Mouse (Mus musculus): ENCODE results near the gene Vps13d. TPM values are rescaled to one million over a fixed set of nuclear protein-coding genes. Genes with fewer than 3 reads are reported as not detected.

Gene Vps13d
- polyA plus RNA-seq, 1 experiment from 2014 or later, result 7.9 TPM

GRCm38 (mm10) chr4:145004176-145004575, 190.6 kb downstream of the Vps13d start:
- WGBS, result 90% methylated on average over 6 of the region's 6 CpGs
- Histone ChIP-seq H3K27me3 (no peaks in the 10 kb centered on the region), H3K9ac (replicated peaks) (no peak overlapping the region), H3K4me1 (peaks cover 11% of the 10 kb centered on the region; the same call in 1 of the 2 replicates), H3K9me3 (no peaks in the 10 kb centered on the region), H3K4me2 (replicated peaks) (no peak overlapping the region), H3K36me3 (no peaks in the 10 kb centered on the region), H3K4me3 (no peak overlapping the region), H3K27ac (replicated peaks) (no peak overlapping the region)
- ATAC-seq (ENCODE audit: low FRiP score, low read depth), result no peak

DNA sequence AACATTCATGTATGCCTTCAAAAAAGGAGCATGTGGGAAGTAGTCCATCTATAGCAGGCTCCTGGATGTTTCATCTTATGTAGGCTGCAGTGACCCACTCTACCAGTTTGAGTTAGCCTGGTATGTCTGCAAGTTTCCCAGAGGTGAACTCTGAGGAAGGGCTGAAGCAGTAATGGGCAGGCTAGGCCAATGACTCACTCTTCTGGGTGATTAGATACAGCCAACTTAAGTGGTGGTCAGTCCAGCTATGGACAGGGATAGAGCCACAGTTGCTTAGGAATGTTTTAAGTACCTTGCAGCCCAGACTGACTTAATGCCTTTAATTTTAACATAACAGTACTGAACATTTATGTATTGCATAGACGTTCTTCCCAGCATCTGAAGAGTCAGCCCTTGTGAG, 192.1 kb downstream of the Vps13d start:
- Histone ChIP-seq H3K4me2 (replicated peaks) (no peak overlapping the region), H3K4me3 (no peak overlapping the region), H3K27me3 (no peaks in the 10 kb centered on the region), H3K27ac (replicated peaks) (no peak overlapping the region), H3K4me1 (peaks cover 11% of the 10 kb centered on the region; the same call in 1 of the 2 replicates), H3K36me3 (no peaks in the 10 kb centered on the region), H3K9ac (replicated peaks) (no peak overlapping the region), H3K9me3 (no peaks in the 10 kb centered on the region)
- ATAC-seq (ENCODE audit: low FRiP score, low read depth), result no peak
- WGBS, result 90% methylated on average over 1 of the region's 1 CpGs

DNA sequence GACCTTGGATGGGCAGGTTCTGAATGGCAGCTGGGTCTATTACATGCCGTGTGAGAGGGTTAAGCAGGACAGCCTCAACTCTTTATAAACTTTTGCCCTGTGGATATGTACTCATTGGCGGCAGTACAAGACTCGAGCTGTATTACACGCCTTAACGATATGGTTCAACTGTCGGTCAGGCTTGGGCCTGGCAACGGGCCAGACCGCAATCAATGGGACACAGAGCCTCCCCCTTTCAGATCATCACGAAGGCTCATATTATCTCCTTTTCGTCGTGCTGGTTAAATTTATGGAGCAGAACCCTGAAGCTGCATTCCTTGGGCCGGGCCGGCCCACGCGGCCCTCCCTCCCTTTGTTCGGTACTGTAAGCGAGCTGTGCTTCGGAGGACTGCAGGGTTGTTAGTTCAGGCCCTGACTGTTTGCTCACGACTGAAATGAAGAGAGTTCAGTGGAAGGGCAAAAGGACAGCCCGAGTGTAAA, 194.9 kb downstream of the Vps13d start:
- Histone ChIP-seq H3K27ac (replicated peaks) (no peak overlapping the region), H3K4me2 (replicated peaks) (no peak overlapping the region), H3K9me3 (no peaks in the 10 kb centered on the region), H3K36me3 (no peaks in the 10 kb centered on the region), H3K4me3 (no peak overlapping the region), H3K27me3 (no peaks in the 10 kb centered on the region), H3K9ac (replicated peaks) (no peak overlapping the region), H3K4me1 (peaks cover 11% of the 10 kb centered on the region; the same call in 1 of the 2 replicates)
- 69% methylated on average over 20 of the region's 20 CpGs for WGBS
- ATAC-seq (ENCODE audit: low FRiP score, low read depth), result peak; percentile 70

DNA sequence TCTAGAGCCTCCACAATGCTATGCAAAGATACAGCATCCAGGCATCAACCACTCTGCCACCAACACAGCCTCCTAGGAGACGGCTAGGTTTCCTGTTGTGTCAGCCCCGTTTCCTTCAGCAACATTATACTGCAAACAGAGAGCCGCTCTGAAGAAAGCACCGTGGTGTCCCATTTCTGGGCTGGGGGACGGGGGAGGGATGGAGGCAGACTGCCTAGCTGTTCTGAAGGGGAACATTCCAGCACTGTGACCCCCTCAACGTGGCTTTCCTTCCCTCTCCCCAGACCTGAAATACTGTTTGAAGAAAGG, 195.3 kb downstream of the Vps13d start:
- 65% methylated on average over 6 of the region's 6 CpGs for WGBS
- H3K4me2 ChIP-seq (replicated peaks), result no peak overlapping the region
- H3K4me3 ChIP-seq, result no peak overlapping the region
- H3K9ac ChIP-seq (replicated peaks), result no peak overlapping the region
- H3K9me3 ChIP-seq, result no peaks in the 10 kb centered on the region
- no peaks in the 10 kb centered on the region for H3K36me3 ChIP-seq
- no peaks in the 10 kb centered on the region for H3K27me3 ChIP-seq
- H3K27ac ChIP-seq (replicated peaks), result no peak overlapping the region
- peak; percentile 7; the same call in 1 of the 2 replicates for ATAC-seq (ENCODE audit: low FRiP score, low read depth)
- peaks cover 11% of the 10 kb centered on the region; the same call in 1 of the 2 replicates for H3K4me1 ChIP-seq

DNA sequence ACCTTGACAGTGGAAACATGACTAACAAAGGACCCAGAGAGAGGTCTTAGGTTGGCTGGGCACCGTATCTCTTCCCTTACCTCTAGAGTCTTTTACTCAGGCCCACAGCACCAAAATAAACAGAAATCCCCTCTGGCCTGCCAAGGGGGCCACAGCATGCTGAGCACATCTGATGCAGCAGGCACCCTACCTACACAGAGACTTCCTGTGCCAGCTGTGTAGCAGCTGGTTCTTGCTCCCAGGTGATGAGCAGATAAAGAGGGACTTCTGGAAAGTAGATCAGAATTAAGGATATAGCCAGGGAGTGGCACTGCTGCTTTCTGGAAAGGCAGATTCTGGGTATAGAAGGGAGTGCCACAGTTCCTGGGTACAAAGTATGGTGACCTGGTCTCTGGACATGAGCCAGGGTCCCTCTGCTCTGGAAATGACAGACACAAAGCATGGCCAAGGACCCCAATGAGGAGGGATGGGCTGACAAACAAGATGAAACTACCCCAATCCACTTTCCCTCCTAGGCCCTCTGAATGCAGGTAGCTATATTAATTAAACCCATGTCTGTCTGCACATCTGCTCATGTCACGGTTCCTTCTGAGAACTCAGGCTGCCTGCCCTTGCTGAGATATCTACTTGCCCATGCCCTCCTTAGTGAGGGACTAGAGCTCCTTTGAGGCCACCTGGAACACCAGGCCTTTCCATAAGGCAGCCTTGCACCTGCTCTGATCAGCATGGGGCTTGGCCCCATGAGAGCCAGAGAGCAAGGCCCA, 195.8 kb downstream of the Vps13d start:
- H3K4me3 ChIP-seq, result no peak overlapping the region
- H3K27ac ChIP-seq (replicated peaks), result no peak overlapping the region
- H3K9ac ChIP-seq (replicated peaks), result no peak overlapping the region
- no peak for ATAC-seq (ENCODE audit: low FRiP score, low read depth)
- WGBS, result 84% methylated on average over 2 of the region's 2 CpGs
- H3K4me2 ChIP-seq (replicated peaks), result no peak overlapping the region
- no peaks in the 10 kb centered on the region for H3K27me3 ChIP-seq
- H3K4me1 ChIP-seq, result peaks cover 11% of the 10 kb centered on the region; the same call in 1 of the 2 replicates
- H3K36me3 ChIP-seq, result no peaks in the 10 kb centered on the region
- H3K9me3 ChIP-seq, result no peaks in the 10 kb centered on the region

- Histone ChIP-seq H3K27me3 (no peaks in the 10 kb centered on the region), H3K4me1 (peaks cover 11% of the 10 kb centered on the region; the same call in 1 of the 2 replicates), H3K36me3 (no peaks in the 10 kb centered on the region), H3K27ac (replicated peaks) (no peak overlapping the region), H3K9me3 (no peaks in the 10 kb centered on the region), H3K4me2 (replicated peaks) (no peak overlapping the region), H3K4me3 (no peak overlapping the region), H3K9ac (replicated peaks) (no peak overlapping the region)
- 72% methylated on average over 3 of the region's 3 CpGs for WGBS
- ATAC-seq (ENCODE audit: low FRiP score, low read depth), result no peak
Observed at GRCm38 (mm10) chr4:144997887-144998658, 196.7 kb downstream of the Vps13d start.

DNA sequence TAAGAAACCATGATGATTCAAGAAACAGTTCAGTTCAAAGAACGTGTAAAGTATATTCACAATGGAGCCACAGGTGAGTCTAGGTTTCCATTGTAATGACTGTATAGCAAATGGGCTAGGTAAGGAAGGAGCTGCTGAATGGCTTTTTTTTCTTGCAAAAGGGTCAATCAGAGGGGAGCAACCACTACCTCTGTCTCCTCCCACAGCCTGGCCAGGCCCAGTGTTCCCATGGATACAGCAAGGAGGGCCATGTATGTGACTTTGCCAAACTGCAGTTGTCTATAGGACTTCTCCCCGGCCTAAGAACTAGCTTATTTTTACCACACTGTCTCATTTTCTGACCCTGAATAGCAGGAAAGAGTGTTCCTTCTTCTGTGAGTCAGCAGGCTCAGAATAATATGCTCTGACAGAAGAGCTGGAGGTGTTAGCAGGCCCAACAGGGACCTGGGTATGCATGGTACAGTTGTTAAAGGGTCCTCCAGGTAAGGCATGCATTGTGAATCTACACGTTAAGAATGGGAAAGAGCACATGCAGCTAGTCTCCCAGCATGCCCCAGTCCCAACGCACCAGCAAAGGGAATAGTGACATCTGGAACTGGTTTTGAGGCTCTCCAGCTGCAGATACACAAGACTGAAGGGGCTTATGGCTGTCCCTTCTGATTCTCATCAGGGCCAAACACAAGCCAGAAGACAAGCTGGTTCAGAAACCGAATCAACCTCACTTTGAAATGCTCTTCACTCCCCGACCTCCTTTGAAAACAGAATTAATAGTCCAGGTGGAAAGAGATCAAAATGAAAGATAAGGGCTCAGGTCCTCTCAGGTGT, 197.6 kb downstream of the Vps13d start:
- H3K9me3 ChIP-seq, result no peaks in the 10 kb centered on the region
- H3K9ac ChIP-seq (replicated peaks), result no peak overlapping the region
- H3K36me3 ChIP-seq, result no peaks in the 10 kb centered on the region
- no peak overlapping the region for H3K27ac ChIP-seq (replicated peaks)
- ATAC-seq (ENCODE audit: low FRiP score, low read depth), result no peak
- peaks cover 11% of the 10 kb centered on the region; the same call in 1 of the 2 replicates for H3K4me1 ChIP-seq
- no peak overlapping the region for H3K4me2 ChIP-seq (replicated peaks)
- no peak overlapping the region for H3K4me3 ChIP-seq
- WGBS, result 71% methylated on average over 6 of the region's 6 CpGs
- no peaks in the 10 kb centered on the region for H3K27me3 ChIP-seq

GRCm38 (mm10) chr4:144995826-144996225, 199.0 kb downstream of the Vps13d start:
- Histone ChIP-seq H3K4me2 (replicated peaks) (no peak overlapping the region), H3K36me3 (no peaks in the 10 kb centered on the region), H3K9ac (replicated peaks) (no peak overlapping the region), H3K4me1 (peaks cover 11% of the 10 kb centered on the region; the same call in 1 of the 2 replicates), H3K9me3 (no peaks in the 10 kb centered on the region), H3K27ac (replicated peaks) (no peak overlapping the region), H3K4me3 (no peak overlapping the region), H3K27me3 (no peaks in the 10 kb centered on the region)
- ATAC-seq (ENCODE audit: low FRiP score, low read depth), result no peak
- 73% methylated on average over 1 of the region's 1 CpGs for WGBS

DNA sequence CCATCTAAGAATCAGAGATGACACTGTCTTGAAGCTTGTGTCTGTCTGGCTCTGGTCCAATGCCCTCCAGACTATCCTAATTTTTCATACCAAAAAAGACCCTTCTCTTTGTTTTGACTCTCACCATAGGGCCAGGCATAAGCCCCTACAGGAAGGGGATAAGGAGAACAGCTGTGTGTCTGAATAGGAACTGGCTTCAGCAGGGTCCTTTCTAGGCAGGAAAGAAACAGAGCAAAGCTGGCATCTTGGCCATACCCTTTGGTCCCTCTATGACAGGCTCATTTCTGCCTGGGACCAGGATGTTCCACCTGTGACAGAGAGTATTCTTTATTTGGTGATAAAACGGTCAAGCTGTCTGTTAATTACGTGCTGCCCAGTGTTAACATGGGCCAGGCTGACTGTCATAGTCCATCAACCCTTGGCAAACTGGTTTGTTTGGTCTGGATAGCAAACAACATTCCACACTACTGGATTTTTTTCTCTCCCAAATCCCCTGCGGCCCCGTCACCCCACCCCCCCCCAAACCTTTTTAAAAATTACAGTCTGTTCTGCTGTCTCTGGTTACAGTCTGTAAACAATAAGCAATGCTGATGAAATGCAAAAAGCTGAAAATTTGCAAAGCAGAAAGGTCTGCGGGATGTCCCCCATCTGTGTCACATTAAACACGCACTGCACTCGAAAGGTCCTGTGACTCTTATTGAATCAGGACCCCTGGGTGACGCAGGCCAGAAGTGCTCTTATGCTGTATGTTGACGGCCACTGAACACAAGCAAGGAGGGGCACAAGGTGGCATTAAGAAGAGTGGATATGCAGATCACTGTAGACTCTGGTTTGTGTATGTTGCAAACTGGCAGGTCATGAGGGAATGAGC, 201.5 kb downstream of the Vps13d start:
- no peak for ATAC-seq (ENCODE audit: low FRiP score, low read depth)
- no peaks in the 10 kb centered on the region for H3K36me3 ChIP-seq
- no peaks in the 10 kb centered on the region for H3K27me3 ChIP-seq
- no peak overlapping the region for H3K9ac ChIP-seq (replicated peaks)
- H3K9me3 ChIP-seq, result no peaks in the 10 kb centered on the region
- no peak overlapping the region for H3K4me2 ChIP-seq (replicated peaks)
- no peak overlapping the region for H3K4me3 ChIP-seq
- H3K4me1 ChIP-seq, result no peaks in the 10 kb centered on the region
- 71% methylated on average over 9 of the region's 9 CpGs for WGBS
- H3K27ac ChIP-seq (replicated peaks), result no peak overlapping the region

- Histone ChIP-seq H3K27ac (replicated peaks) (no peak overlapping the region), H3K9me3 (no peaks in the 10 kb centered on the region), H3K4me1 (no peaks in the 10 kb centered on the region), H3K36me3 (no peaks in the 10 kb centered on the region), H3K9ac (replicated peaks) (no peak overlapping the region), H3K4me2 (replicated peaks) (no peak overlapping the region), H3K4me3 (no peak overlapping the region), H3K27me3 (no peaks in the 10 kb centered on the region)
- no peak for ATAC-seq (ENCODE audit: low FRiP score, low read depth)
- 16% methylated on average over 3 of the region's 3 CpGs for WGBS
Observed at GRCm38 (mm10) chr4:144992413-144992812, 202.4 kb downstream of the Vps13d start.

Data from midbrain, embryonic 12.5 days (tissue).